Mouse (Mus musculus): ENCODE results near the gene Prokr2.
"Not testable (repeated sequence)": the region's sequence is repeated elsewhere in the genome, so short reads cannot be mapped to it uniquely, and the experiment has no call there.

Gene Prokr2

DNA sequence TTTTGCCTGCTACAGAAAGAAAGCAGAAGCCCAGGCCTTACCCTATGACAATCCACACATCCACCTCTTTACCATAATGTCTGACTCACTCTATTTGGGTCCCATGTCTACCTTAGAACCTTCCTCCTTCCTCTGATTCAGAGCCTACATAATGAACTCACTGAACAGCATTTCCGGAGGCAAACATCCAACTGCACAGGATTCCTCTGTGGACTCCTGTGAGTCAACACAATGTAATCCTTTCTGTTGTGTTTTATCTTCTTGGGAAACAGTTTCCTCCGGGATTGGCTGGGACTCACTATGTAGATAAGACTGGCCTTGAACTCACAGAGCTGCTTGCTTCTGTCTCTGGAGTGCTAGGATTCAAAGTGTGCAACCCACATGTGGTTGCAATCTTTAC lies 44.9 kb downstream of the Prokr2 start:
- no peak for DNase-seq (ENCODE audit: low spot score)

DNA sequence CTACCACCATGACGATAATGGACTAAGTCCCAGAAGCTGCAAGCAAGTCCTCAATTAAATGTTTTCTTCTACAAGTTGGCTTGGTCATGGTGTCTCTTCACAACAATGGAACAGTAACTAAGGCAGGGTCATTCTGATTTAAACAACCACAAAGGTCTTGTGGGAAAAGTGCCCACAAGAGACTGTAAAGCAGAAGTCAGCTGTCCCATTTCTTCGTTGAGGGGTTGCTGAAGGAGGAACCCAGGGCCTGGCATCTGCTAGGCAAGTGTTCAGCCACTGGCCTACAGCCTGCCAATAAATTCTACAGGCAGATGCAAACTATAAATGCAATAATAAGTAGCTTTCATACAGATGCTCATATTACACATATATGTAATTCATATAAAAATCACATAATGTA lies 48.0 kb downstream of the Prokr2 start:
- DNase-seq (ENCODE audit: low spot score), result no peak

DNA sequence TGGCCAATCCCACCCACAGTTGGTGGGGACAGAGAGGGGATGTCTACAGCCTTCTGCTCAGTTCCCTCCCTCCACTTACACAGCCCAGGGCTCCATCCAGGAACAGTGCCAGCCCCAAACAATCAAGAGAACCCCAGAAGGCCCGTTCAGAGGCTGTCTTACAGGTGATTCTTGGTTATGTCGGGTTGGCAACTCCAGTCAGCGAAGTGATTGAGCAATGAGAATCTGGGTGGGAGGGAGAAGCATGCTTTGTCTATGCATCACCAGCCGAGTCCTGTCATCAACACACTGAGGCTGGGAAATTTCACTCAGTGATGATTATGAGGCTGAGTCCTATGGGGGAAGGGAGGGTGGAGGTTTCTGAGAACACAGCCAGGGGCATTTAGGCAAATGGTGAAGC lies 61.7 kb downstream of the Prokr2 start:
- no peak for DNase-seq (ENCODE audit: low spot score)

DNA sequence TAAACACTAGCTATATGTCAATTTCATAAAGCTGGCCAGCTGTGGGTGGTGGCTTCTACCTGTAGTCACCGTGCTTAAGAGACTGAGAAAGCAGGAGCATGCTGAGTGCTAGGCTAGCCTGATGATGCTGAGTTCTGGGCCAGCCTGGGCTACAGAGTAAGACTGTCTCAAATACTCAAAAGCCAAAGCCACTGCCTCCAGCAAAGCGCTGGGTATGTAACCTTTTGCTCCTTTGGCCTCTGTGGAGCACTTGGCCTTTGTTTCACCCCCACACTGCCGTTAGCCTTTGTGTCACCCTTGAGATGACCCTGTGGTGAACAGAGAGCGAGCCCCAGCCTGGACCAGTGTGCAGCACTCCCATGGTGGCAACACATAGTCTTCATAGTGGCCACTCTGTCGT lies 64.7 kb downstream of the Prokr2 start:
- no peak for DNase-seq (ENCODE audit: low spot score)

DNA sequence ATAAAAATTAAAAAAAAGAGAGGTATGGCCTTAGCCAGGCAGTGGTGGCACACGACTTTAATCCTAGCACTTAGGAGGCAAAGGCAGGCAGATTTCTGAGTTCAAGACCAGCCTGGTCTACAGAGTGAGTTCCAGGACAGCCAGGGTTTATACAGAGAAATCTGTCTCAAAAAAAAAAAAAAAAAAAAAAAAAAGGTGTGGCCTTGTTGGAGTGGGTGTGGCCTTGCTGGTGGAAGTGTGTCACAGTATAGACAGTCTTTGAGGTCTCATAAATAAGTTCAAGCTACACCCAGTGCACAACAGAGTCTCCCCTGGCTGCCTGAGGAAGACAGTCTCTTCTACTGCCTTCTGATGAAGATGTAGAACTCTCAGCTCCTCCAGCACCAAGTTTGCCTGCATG lies 68.1 kb downstream of the Prokr2 start:
- no peak for DNase-seq (ENCODE audit: low spot score)

GRCm38 (mm10) chr2:132316041-132316808 lies 69.0 kb downstream of the Prokr2 start:
- peak; percentile 51 for DNase-seq (ENCODE audit: low spot score)

- not testable (repeated sequence) for DNase-seq (ENCODE audit: low spot score)
These were observed 71.2 kb downstream of the Prokr2 start for GRCm38 (mm10) chr2:132314057-132314456.

DNA sequence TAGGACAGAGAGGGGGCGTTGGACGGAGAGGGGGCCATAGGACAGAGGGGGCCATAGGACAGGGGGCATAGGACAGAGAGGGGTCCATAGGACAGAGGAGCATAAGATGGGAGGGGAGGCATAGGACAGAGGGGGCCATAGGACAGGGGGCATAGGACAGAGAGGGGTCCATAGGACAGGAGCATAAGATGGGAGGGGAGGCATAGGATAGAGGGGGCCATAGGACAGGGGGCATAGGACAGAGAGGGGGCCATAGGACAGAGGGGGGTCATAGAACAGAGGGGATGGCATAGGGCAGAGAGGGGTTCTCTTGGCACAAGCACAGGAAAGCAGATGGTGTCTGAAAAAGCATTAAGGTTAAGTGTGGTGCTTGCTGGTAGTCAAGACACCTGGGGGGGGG lies 71.7 kb downstream of the Prokr2 start:
- no peak for DNase-seq (ENCODE audit: low spot score)

- DNase-seq (ENCODE audit: low spot score), result no peak
These were observed 72.6 kb downstream of the Prokr2 start for GRCm38 (mm10) chr2:132312616-132313015.

DNA sequence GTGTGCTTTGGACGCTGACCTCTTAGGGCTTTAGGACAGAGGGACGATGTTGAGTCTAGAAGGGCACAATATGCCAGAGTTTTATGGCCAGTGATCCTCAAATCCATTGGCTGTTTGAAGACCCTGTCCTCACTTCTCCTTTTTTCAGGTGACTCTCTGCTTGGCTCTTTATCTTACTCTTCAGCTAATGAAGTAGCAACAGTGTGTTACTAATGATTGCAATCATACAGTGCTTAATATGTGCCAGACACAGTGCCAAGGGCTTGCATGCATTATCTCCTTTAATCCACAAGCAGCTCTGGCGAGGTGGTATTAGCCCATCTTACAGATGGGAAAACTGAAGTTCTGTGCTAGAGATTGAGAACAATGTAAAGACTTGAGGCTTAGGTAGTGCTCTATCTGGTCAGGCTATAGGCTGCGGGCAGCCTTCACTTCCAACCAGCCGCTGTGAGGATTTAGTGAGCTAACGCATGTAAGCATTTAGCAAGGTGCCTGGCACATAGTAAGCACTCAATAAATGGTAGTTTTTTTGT lies 75.8 kb downstream of the Prokr2 start:
- no peak for DNase-seq (ENCODE audit: low spot score)

DNA sequence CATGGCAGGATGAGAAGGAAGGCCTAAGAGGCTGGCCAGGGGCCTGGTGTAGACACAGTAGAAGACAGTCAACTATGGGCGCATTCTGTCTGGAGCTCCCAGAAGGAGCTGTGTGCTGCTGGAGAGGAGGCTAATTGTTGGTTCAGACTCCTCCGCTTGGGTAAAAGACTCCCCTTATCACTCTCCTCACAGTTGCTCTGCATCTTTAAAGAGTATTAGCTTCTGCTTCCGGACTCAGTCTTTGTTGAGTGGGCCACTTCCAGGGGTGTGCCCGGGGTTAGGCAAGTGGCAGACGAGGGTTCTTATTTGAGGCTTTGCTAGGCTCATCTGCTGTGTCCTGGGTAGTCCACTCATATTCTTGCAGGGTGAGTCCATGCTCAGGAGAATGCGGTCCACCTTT lies 76.4 kb downstream of the Prokr2 start:
- no peak for DNase-seq (ENCODE audit: low spot score)

- no peak for DNase-seq (ENCODE audit: low spot score)
These were observed 77.9 kb downstream of the Prokr2 start for GRCm38 (mm10) chr2:132307213-132307843.

DNA sequence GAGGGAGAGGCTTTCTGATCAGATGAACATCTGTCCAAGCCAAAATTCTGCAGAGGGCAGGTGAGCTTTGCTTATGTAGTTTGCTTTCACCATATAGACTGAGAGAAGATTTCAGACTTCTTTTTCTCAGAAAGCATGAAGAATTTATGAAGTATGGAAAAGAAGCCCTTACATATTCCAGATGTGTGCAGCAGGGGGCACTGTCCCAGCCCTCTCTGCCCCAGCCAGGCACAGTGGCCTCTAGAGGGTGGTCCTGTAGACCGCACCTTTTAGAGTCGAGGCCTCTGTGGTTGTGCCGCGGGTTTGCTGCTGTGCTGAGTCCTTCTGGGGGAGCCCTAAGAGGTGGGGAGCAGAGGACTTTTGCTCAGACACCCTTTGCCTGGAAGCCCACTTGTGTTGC lies 79.3 kb downstream of the Prokr2 start:
- no peak for DNase-seq (ENCODE audit: low spot score)

- DNase-seq (ENCODE audit: low spot score), result no peak
These were observed 80.1 kb downstream of the Prokr2 start for GRCm38 (mm10) chr2:132305165-132305564.

GRCm38 (mm10) chr2:132301436-132301835 lies 83.8 kb downstream of the Prokr2 start:
- no peak for DNase-seq (ENCODE audit: low spot score)

GRCm38 (mm10) chr2:132298250-132298649 lies 87.0 kb downstream of the Prokr2 start:
- DNase-seq (ENCODE audit: low spot score), result no peak

- DNase-seq (ENCODE audit: low spot score), result no peak
These were observed 91.4 kb downstream of the Prokr2 start for GRCm38 (mm10) chr2:132293694-132294450.

DNA sequence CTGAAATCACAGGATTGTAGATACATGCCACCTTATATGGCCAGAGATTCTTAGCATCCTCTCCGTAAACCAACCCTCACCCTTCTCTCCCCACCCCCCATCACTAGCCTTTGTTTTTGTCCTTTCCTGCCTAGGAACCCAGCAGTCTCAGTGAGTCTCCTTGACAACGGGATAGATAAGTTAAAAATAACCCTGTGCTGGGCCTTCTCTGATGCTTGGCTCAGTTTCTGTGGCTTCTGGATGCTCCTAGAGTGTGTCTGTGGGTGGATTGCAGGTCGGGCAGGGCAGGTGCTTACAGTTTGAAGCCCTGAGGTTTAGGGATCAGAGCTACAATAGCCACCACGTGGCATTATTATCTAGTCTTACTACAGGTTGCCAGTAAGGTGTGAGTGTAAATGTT lies 93.2 kb downstream of the Prokr2 start:
- no peak for DNase-seq (ENCODE audit: low spot score)

- no peak for DNase-seq (ENCODE audit: low spot score)
These were observed 94.0 kb downstream of the Prokr2 start for GRCm38 (mm10) chr2:132291265-132291664.

GRCm38 (mm10) chr2:132290808-132291207 lies 94.4 kb downstream of the Prokr2 start:
- no peak for DNase-seq (ENCODE audit: low spot score)

DNA sequence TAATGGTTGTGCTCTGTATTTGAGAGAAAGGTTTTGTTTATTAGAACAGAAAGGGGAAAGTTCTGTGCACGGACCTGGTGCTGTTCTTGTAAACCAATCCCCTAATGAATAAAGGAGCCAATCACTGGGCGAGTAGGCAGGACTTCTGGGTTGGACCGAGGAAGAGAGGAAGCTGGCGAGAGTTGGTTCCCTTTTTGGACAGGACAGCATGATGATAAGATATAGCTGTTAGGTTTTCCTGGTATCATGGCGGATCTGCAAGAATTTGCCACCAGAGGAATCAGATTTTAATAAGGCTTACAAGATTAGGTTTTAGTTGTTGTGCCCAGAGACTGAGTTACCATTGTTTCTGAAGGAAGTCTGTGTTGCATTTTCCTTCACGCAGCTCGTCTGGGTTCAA lies 96.0 kb downstream of the Prokr2 start:
- DNase-seq (ENCODE audit: low spot score), result not testable (repeated sequence)
